Mouse (Mus musculus) small intestine, adult 2 months (tissue): Measurements from ENCODE around the gene Ehd3. TPM values are rescaled to one million over a fixed set of nuclear protein-coding genes. Genes with fewer than 3 reads are reported as not detected.

ENCODE experiments used
- H3K27ac ChIP-seq: fragments of 200-500 bp; 2 replicates; pipeline ENCODE4 v1.5.1; 2012; ENCODE audit warnings: low read depth, low read length, control low read depth, inconsistent platforms; ENCODE audit not compliant: insufficient read depth
- H3K27me3 ChIP-seq: fragments of 200-500 bp; 2 replicates; pipeline ENCODE4 v1.6.1; 2012; ENCODE audit warnings: mild to moderate bottlenecking, moderate library complexity, low read length, inconsistent platforms; ENCODE audit not compliant: control insufficient read depth, insufficient read depth
- H3K36me3 ChIP-seq: fragments of 200-500 bp; 2 replicates; pipeline ENCODE4 v1.6.1; 2012; ENCODE audit warnings: mild to moderate bottlenecking, low read length, control low read depth, inconsistent platforms; ENCODE audit not compliant: control insufficient read depth, insufficient read depth
- H3K4me1 ChIP-seq: fragments of 200-500 bp; 2 replicates; pipeline ENCODE4 v1.6.1; 2012; ENCODE audit warnings: low read length, inconsistent platforms, mixed read lengths; ENCODE audit not compliant: control insufficient read depth, insufficient read depth, insufficient read length
- H3K4me3 ChIP-seq: fragments of 200-500 bp; 2 replicates; pipeline ENCODE4 v1.5.1; 2012; ENCODE audit warnings: low read depth, mild to moderate bottlenecking, control low read depth, inconsistent platforms, low read length, moderate library complexity
- CTCF ChIP-seq: fragments of 200-500 bp; IDR thresholded peaks from 2 replicates; pipeline ENCODE4 v1.5.1; 2012; ENCODE audit warnings: low read depth, mild to moderate bottlenecking, control low read depth, inconsistent platforms, low read length, moderate library complexity, mixed read lengths; ENCODE audit not compliant: insufficient replicate concordance, insufficient read length; ENCODE audit errors: extremely low read depth
- POLR2A ChIP-seq: fragments of 200-500 bp; IDR thresholded peaks from 2 replicates; pipeline ENCODE4 v1.6.1; 2012; ENCODE audit warnings: low read depth, mild to moderate bottlenecking, control low read depth, inconsistent platforms, low read length, moderate library complexity
- WGBS: fragments of 180-500 bp; shearing (Covaris S2); methylation state at CpG from one replicate; pipeline ENCODE4 v1.1.7; 2018; 5-methylcytosine and 5-hydroxymethylcytosine counted together
- polyA plus RNA-seq: library from polyadenylated mRNA; depleted of rRNA; stranded (reverse); fragments of >200 nt; gene quantifications from 2 replicates; pipeline ENCODE4 v1.2.3, GENCODE M21; 2012

Ehd3 gene
- polyA plus RNA-seq, 1 experiment: 3.0 TPM

- 2% methylated on average over 45 of the region's 45 CpGs for WGBS
- Histone ChIP-seq H3K36me3 (no peaks in the 10 kb centered on the region), H3K27ac (no peak overlapping the region), H3K4me1 (no peaks in the 10 kb centered on the region), H3K27me3 (peaks cover 19% of the 10 kb centered on the region), H3K4me3 (peak overlapping the region; percentile 61)
- peak; percentile 29; the same call in 1 of the 2 replicates for TF ChIP-seq CTCF
- 0 out of 2 replicates have a peak, but pooled peaks have one; percentile 24 for TF ChIP-seq POLR2A
These were observed 798 bp downstream of the Ehd3 start for GRCm38 (mm10) chr17:73804592-73805271.

GRCm38 (mm10) chr17:73806331-73806730 is 2.4 kb downstream of the Ehd3 start:
- TF ChIP-seq CTCF (no peak), POLR2A (no peak)
- Histone ChIP-seq H3K4me3 (no peak overlapping the region), H3K4me1 (no peaks in the 10 kb centered on the region), H3K36me3 (no peaks in the 10 kb centered on the region), H3K27ac (no peak overlapping the region), H3K27me3 (peaks cover 17% of the 10 kb centered on the region; the same call in 1 of the 2 replicates)
- WGBS: 69% methylated on average over 6 of the region's 6 CpGs

- TF ChIP-seq CTCF: no peak
- no peak for TF ChIP-seq POLR2A
- Histone ChIP-seq H3K4me1 (no peaks in the 10 kb centered on the region), H3K27ac (no peak overlapping the region), H3K27me3 (peaks cover 14% of the 10 kb centered on the region; the same call in 1 of the 2 replicates), H3K4me3 (no peak overlapping the region), H3K36me3 (no peaks in the 10 kb centered on the region)
- WGBS: 82% methylated on average over 5 of the region's 5 CpGs
These were observed 3.3 kb downstream of the Ehd3 start for GRCm38 (mm10) chr17:73807211-73807610.

- TF ChIP-seq CTCF: no peak
- TF ChIP-seq POLR2A: no peak
- no peaks in the 10 kb centered on the region for H3K4me1 ChIP-seq
- 48% methylated on average over 6 of the region's 6 CpGs for WGBS
- peak overlapping the region; percentile 48; the same call in 1 of the 2 replicates for H3K27ac ChIP-seq
- no peaks in the 10 kb centered on the region for H3K36me3 ChIP-seq
- peaks cover 10% of the 10 kb centered on the region; the same call in 1 of the 2 replicates for H3K27me3 ChIP-seq
- no peak overlapping the region for H3K4me3 ChIP-seq
These were observed 4.5 kb downstream of the Ehd3 start for GRCm38 (mm10) chr17:73808431-73808830.

- 56% methylated on average over 1 of the region's 1 CpGs for WGBS
- H3K27me3 ChIP-seq: no peaks in the 10 kb centered on the region
- no peak overlapping the region for H3K4me3 ChIP-seq
These were observed 6.9 kb downstream of the Ehd3 start for GRCm38 (mm10) chr17:73810801-73811200.

DNA sequence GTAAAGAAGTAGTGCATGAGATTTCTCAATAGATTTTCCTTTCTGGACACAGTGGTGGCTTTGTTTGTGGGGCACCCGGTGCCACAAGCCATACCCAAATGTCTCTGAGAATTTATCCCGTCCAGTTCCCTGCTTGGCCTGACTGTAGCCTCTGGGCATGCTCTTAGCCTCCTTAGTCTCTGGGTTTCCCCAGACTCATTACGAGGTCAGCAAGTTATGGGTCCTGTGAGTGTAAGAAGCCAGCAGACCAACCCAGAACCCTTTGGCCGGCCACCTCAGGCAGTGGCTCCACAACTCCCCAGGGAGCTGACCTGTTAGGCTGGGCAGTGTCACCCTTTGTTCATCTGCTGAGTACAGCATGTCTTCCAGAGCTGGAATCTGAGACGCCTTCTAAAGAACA is 7.6 kb downstream of the Ehd3 start:
- Histone ChIP-seq H3K4me1 (no peaks in the 10 kb centered on the region), H3K36me3 (no peaks in the 10 kb centered on the region), H3K27me3 (no peaks in the 10 kb centered on the region), H3K4me3 (no peak overlapping the region), H3K27ac (no peak overlapping the region)
- WGBS: 78% methylated on average over 5 of the region's 5 CpGs
- TF ChIP-seq POLR2A (no peak), CTCF (no peak)

More at GRCm38 (mm10) chr17:73810801-73811200, 6.9 kb downstream of the Ehd3 start:
- no peak overlapping the region for H3K27ac ChIP-seq
- TF ChIP-seq POLR2A (no peak), CTCF (no peak)
- H3K36me3 ChIP-seq: no peaks in the 10 kb centered on the region
- no peaks in the 10 kb centered on the region for H3K4me1 ChIP-seq

DNA sequence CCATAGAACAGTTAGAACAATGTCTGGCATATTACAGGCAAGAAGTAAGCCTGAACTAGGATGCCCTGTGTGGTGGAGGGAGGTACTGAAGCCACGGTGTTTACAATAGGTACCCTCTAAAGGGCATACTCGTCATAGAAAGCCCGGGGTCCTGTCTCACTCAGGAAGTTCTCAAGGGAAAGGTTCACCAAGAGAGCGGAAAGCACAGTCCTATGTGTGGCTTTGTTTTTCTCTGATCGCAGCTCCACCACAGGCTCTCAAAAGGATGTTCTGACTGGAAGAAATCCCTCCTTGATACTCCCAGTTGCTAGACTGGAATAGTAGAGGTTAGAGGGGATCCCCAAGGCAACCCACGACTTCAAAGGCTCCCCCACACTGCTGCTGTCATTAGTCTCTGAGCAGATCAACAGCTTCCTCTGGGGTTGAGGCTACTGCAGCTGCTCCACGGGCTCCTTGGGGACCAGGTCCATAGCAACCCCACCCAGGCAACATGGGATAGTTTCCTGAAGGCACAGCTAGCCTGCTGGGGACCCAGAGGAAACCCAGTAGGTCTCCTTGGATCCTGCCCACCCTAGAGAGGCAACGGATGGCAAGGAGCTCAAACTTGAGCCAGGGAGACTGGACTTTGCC is 9.2 kb downstream of the Ehd3 start:
- Histone ChIP-seq H3K36me3 (no peaks in the 10 kb centered on the region), H3K27me3 (no peaks in the 10 kb centered on the region), H3K4me1 (no peaks in the 10 kb centered on the region), H3K4me3 (no peak overlapping the region), H3K27ac (no peak overlapping the region)
- TF ChIP-seq CTCF: no peak
- no peak for TF ChIP-seq POLR2A
- 64% methylated on average over 8 of the region's 8 CpGs for WGBS
